Mouse (Mus musculus) monocyte, adult 2 months (primary cell): ENCODE data around the gene Cbx4.
"Not testable (repeated sequence)": the region's sequence is repeated elsewhere in the genome, so short reads cannot be mapped to it uniquely, and the experiment has no call there.

Source experiments
- DNase-seq, 2 experiments: peaks; one replicate each; pipeline ENCODE4 v3.0.0; 2022; ENCODE audit warnings: low spot score in 2 of 2, low read depth in 1 of 2

Cbx4 gene

DNA sequence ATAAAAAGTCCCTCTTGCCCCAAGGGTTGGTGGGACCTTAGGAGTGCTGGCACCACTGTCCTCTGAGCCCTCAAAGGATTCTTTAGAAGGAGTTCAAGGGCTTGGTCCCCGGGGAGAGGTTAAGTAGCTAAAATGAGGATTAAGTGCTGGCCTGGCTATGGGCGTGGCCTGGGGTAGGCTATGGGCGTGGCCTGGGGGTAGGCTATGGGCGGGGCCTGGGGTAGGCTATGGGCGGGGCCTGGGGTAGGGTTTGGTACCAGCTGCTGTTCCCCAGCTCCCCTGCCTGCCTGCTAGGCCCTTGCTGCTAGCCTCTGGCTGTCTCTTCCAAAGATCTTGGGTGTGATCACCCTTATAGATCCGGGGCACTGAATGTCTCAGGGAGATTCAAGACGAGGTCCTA is 25.3 kb upstream of the Cbx4 start:
- DNase-seq = no peak

DNA sequence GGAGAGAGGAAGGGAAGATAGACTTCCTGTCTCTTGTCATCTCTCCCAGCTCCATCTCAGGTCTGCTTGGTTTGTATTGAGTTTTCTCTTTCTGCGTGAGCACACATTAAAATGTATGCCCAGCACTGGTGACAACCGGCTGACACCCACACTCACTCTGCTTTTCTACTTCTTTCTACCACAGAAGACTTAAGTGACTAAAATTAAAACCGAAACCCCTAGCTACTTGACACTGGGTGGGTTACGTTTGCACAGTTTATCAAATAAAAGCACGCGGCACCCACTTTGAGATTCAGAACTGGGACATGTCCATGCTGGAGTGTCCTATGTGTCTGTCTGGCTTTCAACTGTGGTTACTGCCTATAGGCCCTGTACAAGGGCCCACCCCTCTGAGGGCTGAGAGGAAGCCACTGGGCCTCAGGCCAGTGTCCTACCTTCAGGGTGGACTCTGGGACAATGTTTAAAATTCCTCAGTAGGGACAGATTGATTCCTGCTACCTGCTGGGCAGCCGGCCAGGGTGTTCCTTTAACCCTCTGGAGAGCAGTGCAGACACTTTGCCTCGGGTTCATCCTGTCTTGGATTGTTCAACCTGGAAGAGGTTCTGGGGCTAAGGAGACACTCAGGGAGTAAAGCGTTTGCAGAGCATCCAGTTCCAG is 23.5 kb upstream of the Cbx4 start:
- DNase-seq = no peak

- no peak for DNase-seq
Observed at GRCm38 (mm10) chr11:119108573-119109263, 22.7 kb upstream of the Cbx4 start.

- DNase-seq = no peak
Observed at GRCm38 (mm10) chr11:119106289-119106688, 20.3 kb upstream of the Cbx4 start.

- DNase-seq = no peak
Observed at GRCm38 (mm10) chr11:119105748-119106147, 19.7 kb upstream of the Cbx4 start.

- DNase-seq = no peak
Observed at GRCm38 (mm10) chr11:119105071-119105609, 19.1 kb upstream of the Cbx4 start.

- DNase-seq = no peak
Observed at GRCm38 (mm10) chr11:119103991-119104390, 18.0 kb upstream of the Cbx4 start.

GRCm38 (mm10) chr11:119100355-119100754 is 14.3 kb upstream of the Cbx4 start:
- not testable (repeated sequence) for DNase-seq

DNA sequence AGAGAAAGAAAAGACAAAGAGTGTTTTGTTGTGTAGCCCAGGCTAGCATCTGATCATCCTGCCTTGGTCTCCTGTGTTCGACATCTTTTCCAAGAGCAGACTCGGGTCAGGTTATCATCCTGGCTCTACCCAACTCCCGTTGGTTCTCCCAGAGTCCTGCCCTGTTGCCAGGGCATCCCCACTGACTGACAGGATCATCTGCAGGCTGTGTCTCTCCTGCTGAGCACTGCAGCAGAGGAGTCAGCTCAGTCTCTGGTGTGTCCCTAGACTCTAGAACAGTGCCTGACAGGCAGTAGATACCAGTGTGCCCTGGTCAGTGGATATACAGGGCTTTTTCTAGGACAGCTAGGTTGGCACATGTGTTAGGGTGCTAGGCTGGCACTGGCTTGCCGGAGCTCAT is 12.2 kb upstream of the Cbx4 start:
- no peak for DNase-seq

DNA sequence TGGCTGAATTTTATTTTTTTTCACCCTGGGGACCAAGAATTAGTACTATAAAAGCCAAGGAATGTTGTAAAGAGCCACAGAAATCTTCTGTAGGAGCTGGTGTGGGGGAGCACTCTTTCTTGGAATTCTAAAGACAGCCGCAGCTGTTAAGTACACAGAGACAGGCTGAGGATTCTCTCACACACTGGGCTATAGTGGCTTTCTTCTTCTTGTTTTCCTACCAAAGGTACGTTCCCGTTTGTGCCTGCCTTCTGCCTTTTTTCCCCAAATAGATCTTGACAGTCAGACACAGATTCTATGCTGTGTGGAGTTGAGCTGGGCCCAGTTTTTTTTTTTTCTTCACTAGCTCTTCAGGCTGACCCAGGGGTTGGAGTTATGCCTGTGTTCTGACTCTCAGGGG is 9.4 kb upstream of the Cbx4 start:
- DNase-seq = no peak

DNA sequence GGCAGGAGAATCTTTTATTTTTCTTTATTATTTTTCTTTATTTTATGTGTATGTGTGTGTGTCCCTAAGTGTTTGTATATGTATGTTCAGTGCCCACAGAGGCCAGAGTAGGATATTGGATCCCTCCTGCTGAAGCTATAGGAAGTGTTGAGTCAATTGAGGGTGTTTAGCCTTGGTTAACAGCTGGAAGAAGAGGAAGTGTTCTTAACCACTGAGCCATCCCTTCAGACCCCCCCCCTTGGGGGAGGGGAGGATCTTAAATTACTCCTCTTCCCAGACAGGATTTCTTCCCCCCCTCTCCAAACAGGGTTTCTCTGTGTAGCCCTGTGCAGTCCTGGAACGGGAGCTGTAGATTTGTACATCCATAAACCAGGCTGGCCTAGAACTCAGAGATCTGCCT is 7.3 kb upstream of the Cbx4 start:
- no peak for DNase-seq

GRCm38 (mm10) chr11:119092286-119092685 is 6.3 kb upstream of the Cbx4 start:
- no peak for DNase-seq

DNA sequence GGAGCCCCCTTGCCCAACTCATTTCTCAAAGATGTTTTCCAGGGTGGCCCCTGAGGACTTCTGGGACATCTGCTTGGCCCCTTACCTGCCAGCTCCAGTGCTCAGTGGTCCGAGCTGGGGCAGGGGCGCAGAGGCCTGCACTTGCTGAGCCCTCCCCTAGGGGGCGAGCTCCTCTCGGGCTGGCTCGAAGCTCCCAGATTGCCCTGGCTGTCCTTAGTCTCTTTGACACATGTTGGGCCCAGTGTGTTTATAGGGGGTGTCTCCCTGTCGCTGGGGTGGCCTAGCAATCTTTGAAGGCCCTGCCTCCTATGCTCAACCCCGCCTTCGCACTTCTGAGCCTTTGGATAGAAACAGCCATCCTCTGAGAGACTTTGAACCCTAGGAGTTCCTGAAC is 5.6 kb upstream of the Cbx4 start:
- no peak for DNase-seq

- no peak for DNase-seq
Observed at GRCm38 (mm10) chr11:119090961-119091597, 5.1 kb upstream of the Cbx4 start.

DNA sequence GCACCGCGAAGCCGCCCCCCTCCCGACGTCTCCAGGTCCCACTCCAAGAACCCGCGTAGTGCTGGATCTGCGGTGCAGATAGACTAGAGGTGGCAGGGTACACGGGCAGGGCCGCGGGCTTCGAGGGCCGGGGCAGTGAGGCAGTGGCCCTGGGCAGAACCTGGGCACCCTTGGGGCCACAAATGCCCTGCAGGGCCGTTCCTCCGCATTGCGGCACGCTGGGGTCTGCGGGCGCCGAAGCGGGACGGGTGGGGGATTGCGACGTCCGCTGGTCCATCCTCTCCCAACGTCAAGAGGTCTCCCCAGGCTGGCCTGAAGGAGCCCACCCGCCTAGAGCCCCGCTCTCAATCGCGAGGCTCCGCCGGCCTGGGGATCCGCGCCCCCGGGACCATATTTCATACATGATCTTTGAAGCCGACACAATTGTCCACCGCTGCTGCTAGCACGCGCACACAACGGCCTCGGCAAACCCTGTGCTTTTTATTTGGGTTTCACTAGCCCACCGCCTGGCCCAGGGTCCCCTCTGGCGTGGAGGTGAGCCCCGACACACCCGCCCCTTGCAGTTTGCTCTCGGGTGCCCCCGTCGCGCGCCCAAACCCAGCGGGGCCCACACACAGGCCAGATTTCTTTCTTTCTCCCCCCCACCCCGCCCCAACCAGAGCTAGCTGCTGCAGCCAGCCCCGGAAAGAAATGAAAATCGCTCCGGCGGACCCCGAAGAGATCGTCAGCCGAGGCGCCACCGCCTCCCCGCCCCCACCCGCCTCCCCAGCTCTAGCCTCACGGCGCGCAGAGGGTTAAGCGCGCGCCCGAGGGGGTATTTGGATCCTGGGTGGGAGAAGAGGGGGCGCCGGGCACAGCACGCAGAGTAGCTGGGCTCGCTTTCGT is 4.3 kb upstream of the Cbx4 start:
- no peak for DNase-seq

- DNase-seq = peak in 1 of 2 experiments; percentile 36
Observed at GRCm38 (mm10) chr11:119089235-119090075, 3.4 kb upstream of the Cbx4 start.

DNA sequence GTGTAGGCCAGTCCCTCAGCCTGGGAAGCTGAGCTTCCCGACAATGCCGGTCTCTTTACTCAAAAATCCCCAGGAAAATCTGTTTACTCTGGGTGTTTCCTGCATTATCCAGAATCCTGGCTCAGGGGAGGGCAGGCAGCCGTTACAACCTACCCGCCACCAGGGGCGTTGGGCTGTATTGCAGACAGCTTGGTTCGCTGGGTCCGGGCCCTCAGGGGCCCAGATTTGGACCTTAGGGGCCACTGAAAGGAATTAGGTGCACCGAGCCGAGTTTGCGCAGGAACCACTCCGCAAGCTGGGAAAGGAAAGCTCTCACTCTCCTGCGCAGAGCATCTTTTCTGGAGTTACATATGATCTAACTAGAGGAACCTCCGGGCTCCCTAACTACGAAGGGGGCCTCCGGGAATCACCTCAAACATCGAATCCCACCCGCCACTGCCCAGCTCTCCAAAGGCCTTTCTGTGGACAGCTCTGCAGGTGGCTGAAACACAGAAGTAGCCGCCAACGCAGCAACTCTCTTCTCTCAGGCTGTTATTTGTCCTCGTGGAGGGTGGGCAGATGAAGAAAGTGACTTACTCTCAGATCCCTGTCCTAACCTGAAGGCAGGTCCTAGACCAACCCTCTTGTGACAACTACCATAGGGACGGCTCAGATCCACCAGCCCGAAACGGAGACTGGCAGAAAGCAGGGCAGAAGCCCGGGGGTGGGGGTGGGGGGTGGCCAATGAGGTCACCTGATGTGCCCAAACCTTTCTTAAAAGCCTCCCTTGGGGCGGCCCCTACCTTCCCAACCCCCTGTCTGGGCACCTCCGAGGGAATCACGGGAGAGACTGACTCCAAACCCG is 2.6 kb upstream of the Cbx4 start:
- no peak for DNase-seq

DNA sequence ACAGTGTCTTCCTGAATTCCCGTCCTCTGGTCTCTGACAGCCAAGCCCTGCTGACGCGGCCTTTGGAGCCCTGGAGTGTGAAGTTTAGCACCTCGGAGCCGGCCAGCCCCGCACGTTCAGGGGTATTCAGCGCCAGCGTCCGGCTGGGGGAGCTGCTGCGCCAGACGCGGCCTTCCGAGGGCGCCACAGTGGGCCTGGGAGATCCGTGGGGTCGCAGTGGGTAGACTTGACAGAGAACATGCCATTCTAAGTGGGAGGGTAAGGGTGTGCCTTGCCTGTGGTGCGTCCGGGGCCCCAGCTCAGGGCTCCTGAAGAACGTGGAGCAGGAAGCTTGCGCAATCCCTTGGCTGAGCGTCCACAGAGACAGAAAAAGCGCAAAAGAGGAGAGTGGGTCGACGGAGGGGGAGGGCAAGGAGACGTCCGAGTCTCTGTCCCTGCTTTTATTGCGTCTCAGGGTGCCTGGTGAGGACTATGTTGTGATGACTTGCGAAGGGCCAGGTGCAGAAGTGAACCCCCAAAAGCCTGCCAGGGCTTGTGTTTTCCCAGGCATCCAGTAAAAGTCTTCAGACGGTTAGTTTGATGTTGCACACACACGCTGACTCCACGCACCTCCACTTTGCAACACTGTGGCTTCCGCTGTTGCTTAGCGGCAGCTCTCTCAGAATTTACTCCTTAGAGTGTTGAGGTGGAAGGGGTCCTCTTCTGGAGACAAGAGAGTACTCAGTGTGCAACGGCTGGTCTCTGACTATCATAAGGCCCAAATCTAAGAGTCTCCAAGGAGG is 1.5 kb upstream of the Cbx4 start:
- DNase-seq = peak in 1 of 2 experiments; percentile 40
